Mouse (Mus musculus): ENCODE measurements at regions not wholly inside any gene's neighbourhood (a gene's known extent, or its start where the extent isn't known, plus 50 kb on each side); places are given as distances from the start of the nearest gene placed in this dataset.

DNA sequence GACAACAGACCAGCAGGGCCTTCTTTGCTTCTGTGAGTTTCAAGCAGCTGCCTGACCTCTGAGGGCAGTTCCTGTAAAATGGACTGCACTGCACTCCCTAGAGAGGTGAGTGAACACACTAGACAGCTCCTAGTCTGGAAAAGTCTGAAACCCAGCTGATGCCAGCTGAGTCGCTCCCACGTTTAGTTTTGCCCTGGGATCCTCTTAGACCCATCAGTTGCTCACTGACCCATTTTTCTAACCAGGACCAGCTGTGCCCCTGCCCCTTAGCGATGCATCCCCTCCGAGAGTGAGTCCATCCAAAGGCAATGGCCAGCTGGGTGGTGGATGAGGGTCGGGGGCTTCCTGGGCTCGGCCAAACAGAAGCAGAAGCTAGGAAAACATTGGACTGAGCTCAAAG, 62.2 kb upstream of the Top1 start:
- no peak for TF ChIP-seq POLR2A (IDR thresholded peaks at IDR 0.05; ENCODE audit: extremely low read depth, insufficient read depth, low read length)
- no peak for TF ChIP-seq CTCF (IDR thresholded peaks at IDR 0.05; ENCODE audit: extremely low read depth, insufficient read depth, low read length)

All from cortical plate, adult 2 months (tissue).